Mouse (Mus musculus): ENCODE measurements around the gene Cacng8.

GRCm38 (mm10) chr7:3414888-3415287, 24.4 kb downstream of the Cacng8 start:
- TF ChIP-seq CTCF (IDR thresholded peaks at IDR 0.05; ENCODE audit: extremely low read depth, insufficient read depth, insufficient read length, insufficient replicate concordance), result no peak
- no peak for TF ChIP-seq POLR2A (IDR thresholded peaks at IDR 0.05; ENCODE audit: low read depth, low read length)
